Mouse (Mus musculus): ENCODE data around the gene Golph3l. TPM values are rescaled to one million over a fixed set of nuclear protein-coding genes. Genes with fewer than 3 reads are reported as not detected.
A peak's percentile ranks its signal among the peaks of the same experiment; 100 is the strongest.
"Not testable (repeated sequence)": the region's sequence is repeated elsewhere in the genome, so short reads cannot be mapped to it uniquely, and the experiment has no call there.

Golph3l gene
- total RNA-seq, 4 experiments from 2014 or later = 17.9 to 20.9 (median 19.6) TPM

- DNase-seq (ENCODE audit: low spot score) = peak; percentile 99
Measured at GRCm38 (mm10) chr3:95624628-95625503, 36.1 kb downstream of the Golph3l start, which contains the start of gene Ensa. Gene Ensa, plus strand, starts transcription at chr3:95624993.

DNA sequence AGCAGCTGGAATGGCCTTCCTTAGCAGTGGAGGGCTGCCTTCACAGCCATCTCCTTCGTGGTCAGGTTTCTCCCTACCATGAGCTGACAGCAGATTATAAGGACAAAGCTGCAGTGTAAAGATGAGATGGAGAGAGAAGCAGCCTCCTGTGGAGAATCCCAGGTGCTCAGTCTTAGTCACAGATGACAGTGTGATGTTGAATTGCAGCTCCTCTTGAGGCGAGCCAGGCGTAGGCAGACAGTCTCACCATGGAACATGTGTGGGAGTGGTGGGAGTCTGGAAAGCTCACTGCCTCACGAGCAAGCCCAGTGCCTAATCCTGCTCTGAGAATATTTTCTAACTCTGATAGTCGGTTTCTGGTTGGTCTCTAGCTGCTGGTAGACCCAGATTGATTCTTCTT, 39.0 kb downstream of the Golph3l start:
- DNase-seq (ENCODE audit: low spot score) = no peak

DNA sequence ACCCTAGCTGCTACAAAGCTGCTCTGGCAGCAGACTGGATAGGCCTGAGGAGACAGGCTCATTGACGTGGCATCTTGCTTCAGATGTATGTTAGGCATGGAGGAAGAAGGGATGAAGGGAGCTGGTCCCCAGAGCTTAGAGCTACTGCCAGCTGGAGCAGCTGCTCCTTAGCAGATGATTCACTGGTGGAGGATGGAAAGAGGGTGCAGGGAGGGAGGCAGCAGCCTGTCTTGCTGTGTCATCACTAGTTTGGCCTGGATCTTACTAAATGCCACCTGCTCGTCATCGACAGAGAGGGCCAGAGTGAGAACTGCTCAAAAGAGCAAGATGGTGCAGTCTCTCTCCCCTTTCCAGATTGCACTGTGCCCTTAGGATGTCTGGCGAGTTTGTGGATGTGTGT, 41.0 kb downstream of the Golph3l start:
- no peak for DNase-seq (ENCODE audit: low spot score)

GRCm38 (mm10) chr3:95630856-95631255, 42.1 kb downstream of the Golph3l start:
- DNase-seq (ENCODE audit: low spot score) = no peak

DNA sequence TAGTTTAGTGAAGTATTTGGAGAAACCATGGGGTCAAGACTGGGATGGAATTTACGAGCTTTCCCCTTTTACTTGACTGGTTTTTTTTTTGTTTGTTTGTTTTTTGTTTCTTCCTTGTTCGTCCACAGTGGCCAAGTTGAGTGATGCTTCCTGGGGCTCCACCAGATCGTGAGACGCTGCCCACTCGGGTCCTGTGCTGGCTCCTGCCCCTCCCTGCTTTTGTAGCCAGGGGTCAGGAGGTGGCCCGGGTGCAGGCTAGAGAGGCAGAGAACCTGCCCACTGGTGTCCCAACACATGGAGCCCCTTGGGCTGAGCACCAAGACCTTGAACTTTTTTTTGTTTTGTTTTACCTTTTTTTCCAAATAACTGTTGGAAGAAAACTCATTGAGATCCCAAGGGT, 42.6 kb downstream of the Golph3l start:
- DNase-seq (ENCODE audit: low spot score) = no peak

DNA sequence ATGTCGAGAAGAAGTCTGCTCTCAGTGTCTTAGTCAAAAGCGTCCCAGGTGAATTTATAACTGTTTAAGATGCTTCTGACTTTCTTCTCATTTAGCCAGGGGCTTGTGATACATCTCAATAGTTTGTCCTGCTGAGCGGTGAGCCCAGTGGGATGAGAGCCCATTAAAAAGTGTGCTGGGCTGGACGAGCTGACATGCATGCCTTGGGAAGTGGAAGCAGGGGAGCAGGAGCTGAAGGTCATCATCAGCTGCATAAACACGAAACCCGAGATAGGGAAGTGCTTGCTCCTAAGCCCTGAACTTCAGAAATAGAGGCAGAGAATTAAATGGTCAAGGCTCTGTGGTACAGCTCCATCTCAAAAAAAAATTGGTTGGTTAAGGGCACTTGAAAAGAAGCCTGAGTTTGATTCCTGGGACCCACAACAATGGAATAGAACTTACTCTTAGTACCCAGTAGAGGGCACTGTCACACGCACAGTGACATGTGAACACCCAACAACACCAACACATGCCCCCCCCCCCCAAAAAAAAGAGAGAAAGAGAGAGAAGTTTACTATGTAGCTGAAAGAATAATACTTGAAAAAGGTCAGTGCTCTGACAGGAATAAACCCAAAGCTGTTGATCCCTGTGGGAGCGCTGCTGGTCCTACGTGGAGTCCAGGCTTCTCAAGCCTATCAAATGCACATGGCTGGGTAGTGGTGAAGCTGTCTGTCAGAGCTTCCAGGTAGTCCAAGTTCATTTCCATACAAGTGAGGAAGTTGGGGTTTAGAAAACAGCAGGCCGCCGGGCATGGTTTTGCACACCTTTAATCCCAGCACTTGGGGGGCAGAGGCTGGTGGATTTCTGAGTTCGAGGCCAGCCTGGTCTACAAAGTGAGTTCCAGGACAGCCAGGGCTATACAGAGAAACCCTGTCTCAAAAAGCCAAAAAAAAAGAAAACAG, 44.2 kb downstream of the Golph3l start:
- no peak for DNase-seq (ENCODE audit: low spot score)

- no peak for DNase-seq (ENCODE audit: low spot score)
Measured at GRCm38 (mm10) chr3:95635636-95636035, 46.9 kb downstream of the Golph3l start.

- DNase-seq (ENCODE audit: low spot score) = no peak
Measured at GRCm38 (mm10) chr3:95636072-95636471, 47.3 kb downstream of the Golph3l start.

DNA sequence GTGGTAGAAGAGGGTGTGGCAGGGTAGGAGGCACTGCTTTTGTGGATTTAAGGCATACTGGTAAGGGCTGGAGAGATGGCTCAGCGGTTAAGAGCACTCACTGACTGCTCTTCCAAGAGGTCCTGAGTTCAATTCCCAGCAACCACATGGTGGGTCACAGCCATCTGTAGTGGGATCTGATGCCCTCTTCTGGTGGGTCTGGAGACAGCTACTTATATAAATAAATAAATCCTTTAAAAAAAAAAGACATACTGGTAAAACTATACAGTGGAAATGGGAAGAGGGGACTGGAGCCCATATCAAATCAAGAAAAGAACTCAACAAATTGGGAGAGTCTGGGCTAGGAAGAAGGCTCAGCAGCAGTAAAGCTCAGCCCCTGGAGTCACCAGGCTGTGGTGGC, 51.0 kb downstream of the Golph3l start:
- no peak for DNase-seq (ENCODE audit: low spot score)

- no peak for DNase-seq (ENCODE audit: low spot score)
Measured at GRCm38 (mm10) chr3:95643097-95643496, 54.4 kb downstream of the Golph3l start.

- DNase-seq (ENCODE audit: low spot score) = no peak
Measured at GRCm38 (mm10) chr3:95645313-95646235, 56.8 kb downstream of the Golph3l start.

GRCm38 (mm10) chr3:95648016-95648415, 59.3 kb downstream of the Golph3l start:
- no peak for DNase-seq (ENCODE audit: low spot score)

DNA sequence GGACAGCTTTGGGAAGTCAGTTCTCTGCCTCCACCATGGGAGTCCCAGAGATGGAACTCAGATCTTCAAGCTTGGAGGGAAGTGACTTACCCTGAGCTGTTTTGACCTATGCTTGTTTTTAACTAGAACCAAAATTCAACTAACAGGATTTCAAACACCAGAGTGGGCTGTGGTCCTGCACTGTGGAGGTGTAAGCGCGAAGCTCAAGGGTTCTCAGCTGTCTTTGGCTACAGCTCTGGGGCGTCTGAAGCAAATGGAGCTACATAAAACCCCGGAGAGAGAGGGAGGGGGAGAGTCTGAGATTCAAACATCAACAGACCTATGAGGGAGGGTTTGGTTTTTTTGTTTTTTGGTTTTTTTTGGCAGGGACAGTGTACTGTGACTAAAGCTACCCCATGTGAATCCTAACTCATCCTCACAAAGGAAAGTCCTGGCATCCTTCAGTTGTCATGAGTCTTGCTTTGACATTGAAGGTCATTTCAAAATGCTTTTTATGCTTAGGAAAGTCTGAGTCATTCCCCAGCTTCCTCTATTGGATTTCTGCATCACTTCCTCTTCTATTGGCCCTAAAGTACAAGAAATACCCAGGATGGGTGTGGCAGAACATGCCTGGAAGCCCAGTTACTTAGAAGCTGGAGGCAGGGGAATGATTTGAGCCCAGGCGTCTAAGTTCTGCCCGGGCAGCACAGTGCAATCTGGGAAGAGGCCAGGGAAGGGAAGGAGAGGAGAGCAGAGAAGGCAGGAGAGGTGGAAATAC, 61.7 kb downstream of the Golph3l start:
- DNase-seq (ENCODE audit: low spot score) = peak; percentile 92

DNA sequence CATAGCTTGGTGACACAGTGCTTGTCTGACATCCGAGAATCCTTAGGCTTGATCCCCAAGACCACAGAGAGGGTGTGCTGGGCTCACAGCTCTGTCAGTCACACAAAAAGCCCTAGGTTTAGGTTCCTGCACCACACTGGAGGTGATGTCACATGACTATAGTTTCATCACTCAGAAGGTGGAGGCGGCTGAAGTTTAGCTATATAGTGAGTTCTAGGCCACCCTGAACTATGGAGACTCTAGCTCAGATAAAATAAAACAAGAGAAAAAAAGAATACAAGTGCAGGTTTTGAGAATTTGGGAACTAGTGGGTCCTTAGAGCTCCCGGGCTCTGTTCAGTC, 62.3 kb downstream of the Golph3l start:
- DNase-seq (ENCODE audit: low spot score) = no peak

GRCm38 (mm10) chr3:95651391-95652203, 62.9 kb downstream of the Golph3l start:
- no peak for DNase-seq (ENCODE audit: low spot score)

DNA sequence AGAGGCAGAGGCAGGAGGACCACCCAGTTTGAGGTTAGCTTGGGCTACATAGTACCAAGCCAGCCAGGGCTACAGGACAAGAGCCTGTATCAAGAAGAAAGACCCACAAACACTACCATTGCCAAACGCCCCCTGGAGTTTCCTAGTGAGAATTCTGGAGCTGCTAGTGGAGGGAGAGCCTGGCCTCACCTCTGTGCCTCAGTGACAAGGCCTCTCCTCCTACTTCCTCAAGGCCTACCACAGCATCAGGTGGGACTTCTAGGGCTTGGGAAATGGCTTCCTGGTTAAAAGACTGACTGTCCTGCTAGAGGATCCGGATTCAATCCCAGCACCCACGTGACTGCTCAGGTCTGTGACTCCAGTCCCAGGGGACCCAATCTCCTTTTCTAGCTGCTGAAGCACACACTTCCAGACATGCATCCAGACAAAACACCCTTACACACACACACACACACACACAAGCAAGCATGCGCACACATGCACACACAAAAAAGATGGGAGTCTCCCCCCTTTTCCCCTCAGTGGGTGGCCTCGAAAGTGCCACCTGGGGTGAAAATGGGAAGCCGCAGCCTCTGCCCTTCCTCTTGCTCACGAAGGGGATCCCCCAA, 63.6 kb downstream of the Golph3l start:
- DNase-seq (ENCODE audit: low spot score) = no peak

DNA sequence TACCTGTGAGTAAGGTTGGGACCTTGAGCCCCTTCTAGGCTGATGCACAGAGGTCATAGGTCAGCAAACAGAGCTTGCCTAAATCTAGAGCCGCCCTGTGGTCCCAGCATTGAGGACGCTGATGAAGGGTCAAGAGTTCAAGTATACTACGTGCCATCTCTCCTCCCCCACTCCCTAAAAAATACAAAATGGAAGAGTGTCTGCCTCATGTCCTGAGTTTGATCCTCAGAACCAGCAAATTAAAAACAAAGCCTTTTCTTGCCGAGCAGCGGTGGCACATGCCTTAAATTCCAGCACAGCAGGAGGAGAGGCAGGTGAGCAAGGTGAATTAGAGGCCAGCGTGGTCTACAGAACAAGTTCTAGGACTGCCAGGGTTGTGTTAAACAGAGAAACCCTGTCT, 64.1 kb downstream of the Golph3l start:
- DNase-seq (ENCODE audit: low spot score) = no peak

GRCm38 (mm10) chr3:95653473-95654034, 64.8 kb downstream of the Golph3l start:
- DNase-seq (ENCODE audit: low spot score) = no peak

DNA sequence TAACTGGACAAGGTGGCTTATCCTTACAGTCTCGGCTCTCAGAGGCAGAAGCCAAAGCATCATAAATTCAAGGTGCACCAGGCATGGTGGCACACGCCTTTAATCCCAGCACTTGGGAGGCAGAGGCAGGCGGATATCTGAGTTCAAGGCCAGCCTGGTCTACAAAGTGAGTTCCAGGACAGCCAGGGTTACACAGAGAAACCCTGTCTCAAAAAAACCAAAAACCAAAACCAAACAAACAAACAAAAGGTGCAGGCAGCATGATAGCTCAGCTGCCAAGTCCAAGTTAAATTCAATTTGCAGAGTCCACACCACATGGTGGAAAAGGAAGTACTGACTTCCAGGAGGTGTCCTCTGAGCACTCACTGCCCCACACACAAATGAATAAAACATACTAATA, 65.6 kb downstream of the Golph3l start:
- not testable (repeated sequence) for DNase-seq (ENCODE audit: low spot score)
